Mouse (Mus musculus) spleen, postnatal 10 days (tissue): ENCODE data around the gene Zcchc7.

ENCODE experiments used
- DNase-seq, 2 experiments: peaks; one replicate each; pipeline ENCODE4 v3.0.0; 2021 to 2022; ENCODE audit warnings: low spot score in 2 of 2

Zcchc7 gene

DNA sequence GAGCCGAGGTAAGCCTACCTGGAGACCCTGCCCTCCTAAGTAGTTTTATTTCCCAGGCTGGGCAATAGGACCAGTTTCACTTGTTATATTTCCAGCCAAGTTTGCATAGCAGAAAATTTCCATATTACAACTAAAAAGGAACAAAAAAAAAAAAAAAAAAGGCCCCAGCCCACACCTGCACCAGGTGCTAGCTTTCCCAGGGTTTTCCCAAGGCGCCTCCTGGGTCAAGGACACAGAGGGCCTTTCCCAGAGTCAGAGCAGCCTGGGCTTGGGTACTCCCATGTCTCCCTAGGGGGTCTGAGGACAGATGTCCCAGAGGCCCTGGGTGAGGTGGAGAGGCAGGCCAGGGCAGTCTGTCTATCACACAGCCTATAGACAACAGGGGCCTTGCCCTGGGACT, 209.5 kb downstream of the Zcchc7 start:
- no peak for DNase-seq

- no peak for DNase-seq
Observed at GRCm38 (mm10) chr4:44965736-44966135, 210.1 kb downstream of the Zcchc7 start.

- DNase-seq = no peak
Observed at GRCm38 (mm10) chr4:44967402-44967801, 211.7 kb downstream of the Zcchc7 start.

GRCm38 (mm10) chr4:44970056-44970455, 214.4 kb downstream of the Zcchc7 start:
- peak in 1 of 2 experiments; percentile 79 for DNase-seq

- peak; percentile 49 to 77 for DNase-seq
Observed at GRCm38 (mm10) chr4:44970612-44971110, 215.0 kb downstream of the Zcchc7 start.

GRCm38 (mm10) chr4:44973450-44973849, 217.8 kb downstream of the Zcchc7 start:
- peak; percentile 82 to 93 for DNase-seq

DNA sequence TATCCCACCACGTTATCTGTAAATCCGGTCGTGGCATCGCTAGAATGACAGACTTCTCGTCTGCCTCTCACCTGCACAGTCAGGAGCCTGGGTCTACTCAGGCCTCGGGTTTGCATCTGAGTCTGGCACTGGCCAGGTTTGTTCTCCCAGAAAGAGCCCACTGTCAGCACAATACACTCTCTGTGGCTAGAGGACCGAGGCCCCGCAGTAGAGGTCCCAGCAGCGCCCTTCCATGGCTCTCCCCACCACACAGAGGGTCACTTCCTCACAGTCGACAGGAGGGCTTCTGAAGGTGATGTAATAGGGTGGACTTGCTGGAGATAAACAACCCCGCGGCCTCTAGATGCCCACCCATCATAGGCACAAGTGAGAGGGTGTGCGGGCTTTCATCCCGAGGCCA, 218.2 kb downstream of the Zcchc7 start:
- DNase-seq = no peak

DNA sequence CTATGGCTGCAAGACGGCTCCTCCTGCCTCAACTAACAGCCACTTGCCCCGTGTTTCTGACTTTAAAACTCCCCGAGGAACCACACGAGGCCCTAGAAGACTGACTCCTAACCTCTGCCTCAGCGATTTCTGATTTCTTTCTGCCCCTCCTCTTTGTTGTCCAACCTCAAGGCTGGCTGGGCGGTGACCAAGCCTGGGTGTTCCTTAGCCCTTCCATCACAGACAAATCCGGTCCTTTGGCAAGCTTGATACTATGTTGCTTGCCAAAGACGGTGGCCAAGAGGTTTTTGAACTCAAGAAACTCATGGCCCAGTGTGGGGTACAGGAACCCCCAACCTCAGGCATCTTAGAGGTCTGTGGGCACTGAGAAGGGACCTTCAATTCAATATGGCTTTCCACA, 218.7 kb downstream of the Zcchc7 start:
- no peak for DNase-seq

DNA sequence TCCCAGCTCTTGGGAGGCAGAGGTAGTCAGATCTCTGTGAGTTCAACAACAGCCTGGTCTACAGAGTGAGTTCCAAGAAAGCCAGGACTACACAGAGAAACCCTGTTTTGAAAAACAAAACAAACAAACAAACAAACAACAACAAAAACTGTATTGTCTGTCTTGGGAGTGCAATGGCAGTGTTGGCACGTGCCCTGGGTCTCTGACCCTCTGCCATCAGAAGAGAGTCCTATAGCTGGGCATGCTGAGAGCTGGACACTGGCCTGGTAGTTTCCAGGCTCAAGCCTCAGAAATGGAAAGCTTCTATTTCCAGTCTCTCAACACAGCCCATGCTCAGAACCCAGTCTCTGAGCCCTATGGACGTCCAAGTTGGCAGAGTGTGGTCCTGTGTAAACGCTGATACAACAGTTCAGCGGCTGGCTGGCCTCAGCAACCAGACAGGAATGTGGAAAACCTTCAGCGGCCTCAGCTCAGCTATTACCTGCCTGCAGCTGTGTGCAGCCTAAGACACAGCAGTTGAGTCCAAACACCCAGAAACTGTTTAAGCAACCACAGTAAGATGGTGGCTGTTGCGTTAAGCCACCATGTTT, 220.4 kb downstream of the Zcchc7 start:
- DNase-seq = no peak

DNA sequence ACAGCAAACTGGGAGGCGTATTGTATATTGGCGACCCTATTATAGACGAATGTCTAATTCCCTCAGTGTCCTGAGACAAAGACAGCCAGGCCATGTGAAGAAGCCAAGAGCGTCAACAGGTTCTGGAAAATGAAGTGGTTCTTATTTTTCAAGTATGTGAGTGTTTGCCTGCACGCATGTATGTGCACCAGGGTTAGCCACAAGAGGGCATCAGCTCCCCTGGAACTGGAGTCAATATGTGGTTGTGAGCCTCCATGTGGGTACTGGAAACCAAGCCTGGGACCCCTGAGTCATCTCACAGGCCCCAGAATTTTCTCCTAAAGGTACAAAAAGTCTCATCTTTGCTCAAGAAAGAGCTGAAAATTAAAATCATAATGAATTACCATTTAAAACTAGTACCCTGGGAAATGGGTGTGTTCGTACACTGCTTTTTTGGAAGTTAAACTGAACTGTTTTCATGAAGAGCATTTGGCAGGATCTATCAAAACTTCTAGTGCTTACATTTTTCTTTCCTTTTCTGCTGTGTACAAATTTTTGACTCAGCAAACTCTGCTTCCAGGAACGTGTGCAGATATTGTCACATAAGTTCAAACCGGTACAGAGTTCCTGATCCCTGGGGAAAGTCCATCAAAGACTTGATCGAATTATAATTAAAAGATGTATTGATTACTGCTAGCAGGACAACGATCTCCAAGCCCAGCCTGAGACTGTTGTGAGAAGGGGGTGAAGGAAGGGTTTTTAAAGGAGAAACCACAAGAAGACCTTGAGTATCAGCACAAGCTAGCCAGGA, 221.4 kb downstream of the Zcchc7 start:
- no peak for DNase-seq

DNA sequence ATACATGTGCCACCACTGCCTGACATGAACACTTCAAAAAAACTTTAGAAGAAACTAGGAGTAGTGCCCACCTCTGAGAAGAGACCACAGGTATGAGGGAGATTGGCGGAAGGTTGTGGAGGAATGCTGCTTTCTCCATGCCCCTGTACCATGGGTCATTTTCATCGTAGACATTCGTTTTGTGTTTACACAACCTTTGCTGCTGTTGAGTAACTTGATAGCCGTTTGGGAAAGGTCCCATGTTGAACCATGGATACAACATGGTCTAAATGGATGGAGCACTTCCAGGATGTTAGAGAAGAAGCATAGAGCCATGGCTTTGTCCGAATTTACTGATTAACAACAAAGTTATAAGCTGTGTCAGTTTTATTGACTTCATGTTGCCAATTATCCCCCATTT, 222.5 kb downstream of the Zcchc7 start:
- no peak for DNase-seq

DNA sequence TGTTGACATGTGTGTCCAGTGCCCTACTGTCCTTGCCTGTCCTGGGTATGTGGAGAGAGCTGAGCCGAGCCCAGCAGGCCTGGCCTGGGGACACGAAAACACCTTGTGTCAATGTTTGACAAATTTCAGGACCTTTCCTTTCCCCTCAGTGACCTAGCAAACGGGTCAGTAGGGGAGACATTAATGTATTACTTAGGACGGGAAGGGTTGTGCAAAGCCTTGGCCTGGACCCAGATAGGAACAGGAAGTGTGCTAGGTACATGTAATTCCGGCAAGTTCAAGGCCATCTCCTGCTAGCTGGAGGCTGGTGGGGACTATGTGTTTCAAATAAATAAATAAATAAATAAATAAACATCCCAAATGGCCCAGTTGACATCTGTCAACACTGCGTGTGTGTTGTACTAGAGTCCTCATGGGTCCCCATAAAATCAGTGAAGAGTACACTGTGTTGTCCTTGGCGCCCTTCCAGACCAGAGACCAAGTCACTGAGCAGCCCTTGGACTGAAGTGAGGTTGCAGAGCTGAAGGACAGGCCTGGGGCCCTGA, 224.2 kb downstream of the Zcchc7 start:
- no peak for DNase-seq

GRCm38 (mm10) chr4:44981280-44981973, 225.8 kb downstream of the Zcchc7 start, which contains the start of gene Grhpr:
Grhpr (plus strand) TSS chr4:44981395.
- DNase-seq = peak; percentile 77 to 88
